Mouse (Mus musculus) embryonic facial prominence, embryonic 13.5 days (tissue): ENCODE measurements around the gene Fpr3. TPM values are rescaled to one million over a fixed set of nuclear protein-coding genes. Genes with fewer than 3 reads are reported as not detected.

Experiments used
- ATAC-seq: fragments of 200-750 bp; cut with Nextera tagmentation; 2 replicates; pipeline ENCODE4 v1.8.0; 2017; ENCODE audit warnings: low read depth; ENCODE audit not compliant: insufficient number of reproducible peaks, insufficient read depth, low FRiP score, low TSS enrichment
- H3K27ac ChIP-seq: fragments of 300-500 bp; sonication (generic); 2 replicates; pipeline ENCODE4 v1.5.1; 2015; ENCODE audit warnings: moderate library complexity, mild to moderate bottlenecking, inconsistent platforms
- H3K27me3 ChIP-seq: fragments of 300-500 bp; sonication (generic); 2 replicates; pipeline ENCODE4 v1.6.1; 2015; ENCODE audit warnings: mild to moderate bottlenecking, inconsistent platforms
- H3K36me3 ChIP-seq: fragments of 300-500 bp; sonication (generic); 2 replicates; pipeline ENCODE4 v1.6.1; 2015; ENCODE audit warnings: mild to moderate bottlenecking, inconsistent platforms
- H3K4me1 ChIP-seq: fragments of 300-500 bp; sonication (generic); 2 replicates; pipeline ENCODE4 v1.6.1; 2015; ENCODE audit warnings: inconsistent platforms
- H3K4me2 ChIP-seq: fragments of 300-500 bp; sonication (generic); 2 replicates; pipeline ENCODE4 v1.6.1; 2015; ENCODE audit warnings: moderate library complexity, mild to moderate bottlenecking, inconsistent platforms
- H3K4me3 ChIP-seq: fragments of 300-500 bp; sonication (generic); 2 replicates; pipeline ENCODE4 v1.5.1; 2015; ENCODE audit warnings: mild to moderate bottlenecking, inconsistent platforms
- H3K9ac ChIP-seq: fragments of 300-500 bp; sonication (generic); 2 replicates; pipeline ENCODE4 v1.6.1; 2015; ENCODE audit warnings: mild to moderate bottlenecking, inconsistent platforms
- H3K9me3 ChIP-seq: fragments of 300-500 bp; sonication (generic); 2 replicates; pipeline ENCODE4 v1.6.1; 2016; ENCODE audit warnings: inconsistent platforms
- WGBS: fragments of 180-500 bp; shearing (Covaris S2); methylation state at CpG from one replicate; pipeline ENCODE4 v1.1.7; 2015; ENCODE audit warnings: mixed read lengths; 5-methylcytosine and 5-hydroxymethylcytosine counted together
- polyA plus RNA-seq: library from polyadenylated mRNA; unstranded; fragments of >200 nt; fragmentation: Nextera tagmentation; extraction: Ambion mirVana; gene quantifications from 2 replicates; pipeline ENCODE4 v1.2.1, GENCODE M21; 2015

The Fpr3 gene
- polyA plus RNA-seq, 1 experiment from 2014 or later = not detected

GRCm38 (mm10) chr17:17856612-17857011 is 31.0 kb upstream of the Fpr3 start:
- no peak for ATAC-seq

GRCm38 (mm10) chr17:17857446-17857845 is 30.2 kb upstream of the Fpr3 start:
- Histone ChIP-seq H3K27ac (no peak overlapping the region), H3K4me2 (no peak overlapping the region), H3K9me3 (no peaks in the 10 kb centered on the region), H3K36me3 (peaks cover 2% of the 10 kb centered on the region; the same call in 1 of the 2 replicates), H3K9ac (no peak overlapping the region), H3K4me3 (no peak overlapping the region), H3K4me1 (peaks cover 21% of the 10 kb centered on the region), H3K27me3 (no peaks in the 10 kb centered on the region)
- 91% methylated on average over 1 of the region's 1 CpGs for WGBS
- ATAC-seq = no peak

More at GRCm38 (mm10) chr17:17856612-17857011, 31.0 kb upstream of the Fpr3 start:
- no peaks in the 10 kb centered on the region for H3K36me3 ChIP-seq
- no peaks in the 10 kb centered on the region for H3K27me3 ChIP-seq
- 79% methylated on average over 1 of the region's 1 CpGs for WGBS
- no peak overlapping the region for H3K4me2 ChIP-seq
- no peak overlapping the region for H3K4me3 ChIP-seq
- no peak overlapping the region for H3K9ac ChIP-seq
- H3K4me1 ChIP-seq = peaks cover 21% of the 10 kb centered on the region
- no peaks in the 10 kb centered on the region for H3K9me3 ChIP-seq
- H3K27ac ChIP-seq = no peak overlapping the region

- Histone ChIP-seq H3K36me3 (peaks cover 11% of the 10 kb centered on the region; the same call in 1 of the 2 replicates), H3K27me3 (no peaks in the 10 kb centered on the region), H3K4me1 (peaks cover 12% of the 10 kb centered on the region), H3K4me2 (no peak overlapping the region), H3K9ac (no peak overlapping the region), H3K27ac (no peak overlapping the region), H3K4me3 (no peak overlapping the region), H3K9me3 (no peaks in the 10 kb centered on the region)
- WGBS = 88% methylated on average over 3 of the region's 3 CpGs
- no peak for ATAC-seq
These were observed 27.5 kb upstream of the Fpr3 start for GRCm38 (mm10) chr17:17860110-17860509.

- no peaks in the 10 kb centered on the region for H3K4me1 ChIP-seq
- no peak overlapping the region for H3K4me3 ChIP-seq
- no peak overlapping the region for H3K4me2 ChIP-seq
- peaks cover 14% of the 10 kb centered on the region; the same call in 1 of the 2 replicates for H3K36me3 ChIP-seq
- H3K9me3 ChIP-seq = no peaks in the 10 kb centered on the region
- H3K9ac ChIP-seq = no peak overlapping the region
- WGBS = 63% methylated on average over 1 of the region's 1 CpGs
- H3K27ac ChIP-seq = no peak overlapping the region
- no peak for ATAC-seq
- H3K27me3 ChIP-seq = no peaks in the 10 kb centered on the region
These were observed 25.3 kb upstream of the Fpr3 start for GRCm38 (mm10) chr17:17862360-17862759.

- ATAC-seq = no peak
- Histone ChIP-seq H3K4me3 (no peak overlapping the region), H3K27me3 (no peaks in the 10 kb centered on the region), H3K27ac (no peak overlapping the region), H3K9me3 (no peaks in the 10 kb centered on the region), H3K4me2 (no peak overlapping the region), H3K4me1 (no peaks in the 10 kb centered on the region), H3K36me3 (peaks cover 14% of the 10 kb centered on the region; the same call in 1 of the 2 replicates), H3K9ac (no peak overlapping the region)
- WGBS = 57% methylated on average over 2 of the region's 2 CpGs
These were observed 22.5 kb upstream of the Fpr3 start for GRCm38 (mm10) chr17:17865168-17865567.

GRCm38 (mm10) chr17:17866801-17867469 is 20.7 kb upstream of the Fpr3 start:
- Histone ChIP-seq H3K27me3 (no peaks in the 10 kb centered on the region), H3K9ac (no peak overlapping the region), H3K9me3 (no peaks in the 10 kb centered on the region), H3K4me1 (no peaks in the 10 kb centered on the region), H3K4me2 (no peak overlapping the region), H3K36me3 (peaks cover 14% of the 10 kb centered on the region; the same call in 1 of the 2 replicates), H3K27ac (no peak overlapping the region), H3K4me3 (no peak overlapping the region)
- 87% methylated on average over 11 of the region's 11 CpGs for WGBS
- no peak for ATAC-seq

GRCm38 (mm10) chr17:17870892-17871550 is 16.6 kb upstream of the Fpr3 start:
- WGBS = 77% methylated on average over 2 of the region's 2 CpGs
- no peaks in the 10 kb centered on the region for H3K4me1 ChIP-seq

GRCm38 (mm10) chr17:17871697-17872096 is 16.0 kb upstream of the Fpr3 start:
- H3K4me3 ChIP-seq = no peak overlapping the region
- H3K4me2 ChIP-seq = no peak overlapping the region
- 98% methylated on average over 2 of the region's 2 CpGs for WGBS
- H3K9me3 ChIP-seq = no peaks in the 10 kb centered on the region; the same call in 1 of the 2 replicates
- no peak overlapping the region for H3K27ac ChIP-seq
- no peaks in the 10 kb centered on the region for H3K4me1 ChIP-seq
- no peak overlapping the region for H3K9ac ChIP-seq
- no peaks in the 10 kb centered on the region for H3K27me3 ChIP-seq
- H3K36me3 ChIP-seq = no peaks in the 10 kb centered on the region
- ATAC-seq = no peak

More at GRCm38 (mm10) chr17:17870892-17871550, 16.6 kb upstream of the Fpr3 start:
- H3K4me3 ChIP-seq = no peak overlapping the region
- no peak for ATAC-seq
- H3K4me2 ChIP-seq = no peak overlapping the region
- no peak overlapping the region for H3K9ac ChIP-seq
- H3K27ac ChIP-seq = no peak overlapping the region
- H3K9me3 ChIP-seq = no peaks in the 10 kb centered on the region; the same call in 1 of the 2 replicates
- H3K36me3 ChIP-seq = no peaks in the 10 kb centered on the region
- H3K27me3 ChIP-seq = no peaks in the 10 kb centered on the region

GRCm38 (mm10) chr17:17879347-17879746 is 8.3 kb upstream of the Fpr3 start:
- Histone ChIP-seq H3K36me3 (no peaks in the 10 kb centered on the region), H3K4me1 (no peaks in the 10 kb centered on the region), H3K27me3 (no peaks in the 10 kb centered on the region), H3K27ac (no peak overlapping the region), H3K9ac (no peak overlapping the region), H3K4me2 (no peak overlapping the region), H3K4me3 (no peak overlapping the region), H3K9me3 (no peaks in the 10 kb centered on the region)
- 82% methylated on average over 1 of the region's 1 CpGs for WGBS
- ATAC-seq = no peak

GRCm38 (mm10) chr17:17882672-17883071 is 5.0 kb upstream of the Fpr3 start:
- H3K4me3 ChIP-seq = no peak overlapping the region
- H3K9ac ChIP-seq = no peak overlapping the region
- no peaks in the 10 kb centered on the region for H3K9me3 ChIP-seq
- H3K36me3 ChIP-seq = no peaks in the 10 kb centered on the region
- no peak overlapping the region for H3K27ac ChIP-seq
- WGBS = 80% methylated on average over 3 of the region's 3 CpGs
- H3K4me2 ChIP-seq = no peak overlapping the region
- H3K4me1 ChIP-seq = no peaks in the 10 kb centered on the region
- H3K27me3 ChIP-seq = no peaks in the 10 kb centered on the region
- ATAC-seq = no peak

GRCm38 (mm10) chr17:17883840-17884239 is 3.8 kb upstream of the Fpr3 start, which contains the start of gene Fpr1:
Gene Fpr1 (minus strand): TSS chr17:17883940.
- Histone ChIP-seq H3K4me2 (no peak within 1 kb of the TSS), H3K36me3 (no peaks in the 10 kb centered on the region), H3K27ac (no peak within 1 kb of the TSS), H3K4me1 (no peaks in the 10 kb centered on the region), H3K9me3 (no peaks in the 10 kb centered on the region), H3K9ac (no peak within 1 kb of the TSS), H3K27me3 (no peaks in the 10 kb centered on the region), H3K4me3 (no peak within 1 kb of the TSS)
- WGBS = 53% methylated on average over 1 of the region's 1 CpGs
- no peak for ATAC-seq
